Mouse (Mus musculus): ENCODE data around the gene Pak3.

GRCm38 (mm10) chrX:143846637-143847036 lies 328.2 kb downstream of the Pak3 start:
- TF ChIP-seq CTCF (IDR thresholded peaks at IDR 0.05; ENCODE audit: insufficient read depth, low read depth, low read length) (no peak), POLR2A (IDR thresholded peaks at IDR 0.05; ENCODE audit: insufficient read depth, low read depth, low read length) (no peak)

Data from olfactory bulb, adult 2 months (tissue).